Mouse (Mus musculus): ENCODE data around the gene Gm14391. TPM values are rescaled to one million over a fixed set of nuclear protein-coding genes. Genes with fewer than 3 reads are reported as not detected.
"Not testable (repeated sequence)": the region's sequence is repeated elsewhere in the genome, so short reads cannot be mapped to it uniquely, and the experiment has no call there.

The Gm14391 gene
- polyA plus RNA-seq, 1 experiment from 2014 or later, result 7.8 TPM

GRCm38 (mm10) chr2:175165110-175165509, 41.6 kb downstream of the Gm14391 start:
- not testable (repeated sequence) for ATAC-seq (ENCODE audit: low read depth); H3K9ac ChIP-seq (ENCODE audit: low read depth, low read length); H3K27me3 ChIP-seq (replicated peaks; ENCODE audit: control insufficient read depth, insufficient read depth, low read length); DNase-seq (ENCODE audit: low spot score); H3K9me3 ChIP-seq (ENCODE audit: control insufficient read depth, low read length); H3K36me3 ChIP-seq (ENCODE audit: control insufficient read depth, insufficient read depth, low read length); H3K4me3 ChIP-seq (ENCODE audit: low read depth, low read length); H3K4me1 ChIP-seq (ENCODE audit: control insufficient read depth, insufficient read depth, low read length); H3K4me2 ChIP-seq (ENCODE audit: low read depth, low read length); H3K27ac ChIP-seq (replicated peaks; ENCODE audit: low read depth, low read length)
- WGBS, result 95% methylated on average over 12 of the region's 12 CpGs

GRCm38 (mm10) chr2:175161438-175161837, 45.3 kb downstream of the Gm14391 start:
- 85% methylated on average over 4 of the region's 4 CpGs for WGBS
- not testable (repeated sequence) for H3K27ac ChIP-seq (replicated peaks; ENCODE audit: low read depth, low read length); ATAC-seq (ENCODE audit: low read depth); H3K9ac ChIP-seq (ENCODE audit: low read depth, low read length); H3K27me3 ChIP-seq (replicated peaks; ENCODE audit: control insufficient read depth, insufficient read depth, low read length); H3K9me3 ChIP-seq (ENCODE audit: control insufficient read depth, low read length); DNase-seq (ENCODE audit: low spot score); H3K4me2 ChIP-seq (ENCODE audit: low read depth, low read length); H3K4me3 ChIP-seq (ENCODE audit: low read depth, low read length); H3K36me3 ChIP-seq (ENCODE audit: control insufficient read depth, insufficient read depth, low read length); H3K4me1 ChIP-seq (ENCODE audit: control insufficient read depth, insufficient read depth, low read length)

GRCm38 (mm10) chr2:175158642-175159041, 48.1 kb downstream of the Gm14391 start:
- Histone ChIP-seq H3K27ac (replicated peaks; ENCODE audit: low read depth, low read length) (no peak overlapping the region), H3K27me3 (replicated peaks; ENCODE audit: control insufficient read depth, insufficient read depth, low read length) (no peaks in the 10 kb centered on the region), H3K4me3 (ENCODE audit: low read depth, low read length) (no peak overlapping the region), H3K4me2 (ENCODE audit: low read depth, low read length) (no peak overlapping the region), H3K9ac (ENCODE audit: low read depth, low read length) (no peak overlapping the region), H3K4me1 (ENCODE audit: control insufficient read depth, insufficient read depth, low read length) (no peaks in the 10 kb centered on the region), H3K9me3 (ENCODE audit: control insufficient read depth, low read length) (peaks cover 14% of the 10 kb centered on the region), H3K36me3 (ENCODE audit: control insufficient read depth, insufficient read depth, low read length) (no peaks in the 10 kb centered on the region)
- 85% methylated on average over 3 of the region's 3 CpGs for WGBS
- no peak for DNase-seq (ENCODE audit: low spot score)
- no peak for ATAC-seq (ENCODE audit: low read depth)

- ATAC-seq (ENCODE audit: low read depth) (no peak), DNase-seq (ENCODE audit: low spot score) (no peak)
- no peak overlapping the region for H3K9ac ChIP-seq (ENCODE audit: low read depth, low read length)
- no peak overlapping the region for H3K4me3 ChIP-seq (ENCODE audit: low read depth, low read length)
- H3K9me3 ChIP-seq (ENCODE audit: control insufficient read depth, low read length), result peaks cover 14% of the 10 kb centered on the region
- no peaks in the 10 kb centered on the region for H3K4me1 ChIP-seq (ENCODE audit: control insufficient read depth, insufficient read depth, low read length)
- no peaks in the 10 kb centered on the region for H3K27me3 ChIP-seq (replicated peaks; ENCODE audit: control insufficient read depth, insufficient read depth, low read length)
- WGBS, result 91% methylated on average over 13 of the region's 13 CpGs
- no peak overlapping the region for H3K4me2 ChIP-seq (ENCODE audit: low read depth, low read length)
- H3K27ac ChIP-seq (replicated peaks; ENCODE audit: low read depth, low read length), result no peak overlapping the region
- H3K36me3 ChIP-seq (ENCODE audit: control insufficient read depth, insufficient read depth, low read length), result no peaks in the 10 kb centered on the region
Observed at GRCm38 (mm10) chr2:175156696-175157095, 50.0 kb downstream of the Gm14391 start.

GRCm38 (mm10) chr2:175141993-175142295, 64.8 kb downstream of the Gm14391 start, which contains the start of gene Gm14399:
Gene Gm14399 (minus strand): TSS chr2:175142012.
- H3K4me1 ChIP-seq (ENCODE audit: control insufficient read depth, insufficient read depth, low read length); H3K36me3 ChIP-seq (ENCODE audit: control insufficient read depth, insufficient read depth, low read length); DNase-seq (ENCODE audit: low spot score); H3K27ac ChIP-seq (replicated peaks; ENCODE audit: low read depth, low read length); ATAC-seq (ENCODE audit: low read depth); H3K9me3 ChIP-seq (ENCODE audit: control insufficient read depth, low read length); H3K27me3 ChIP-seq (replicated peaks; ENCODE audit: control insufficient read depth, insufficient read depth, low read length): not testable (repeated sequence)
- 6% methylated on average over 1 of the region's 2 CpGs for WGBS
- peak within 1 kb of the TSS; percentile 29 for H3K4me2 ChIP-seq (ENCODE audit: low read depth, low read length)
- H3K4me3 ChIP-seq (ENCODE audit: low read depth, low read length), result peak within 1 kb of the TSS; percentile 43
- peak within 1 kb of the TSS; percentile 53 for H3K9ac ChIP-seq (ENCODE audit: low read depth, low read length)

GRCm38 (mm10) chr2:175141118-175141992, 65.4 kb downstream of the Gm14391 start:
- not testable (repeated sequence) for H3K27me3 ChIP-seq (replicated peaks; ENCODE audit: control insufficient read depth, insufficient read depth, low read length); H3K9me3 ChIP-seq (ENCODE audit: control insufficient read depth, low read length); ATAC-seq (ENCODE audit: low read depth); H3K27ac ChIP-seq (replicated peaks; ENCODE audit: low read depth, low read length); H3K36me3 ChIP-seq (ENCODE audit: control insufficient read depth, insufficient read depth, low read length); DNase-seq (ENCODE audit: low spot score); H3K4me1 ChIP-seq (ENCODE audit: control insufficient read depth, insufficient read depth, low read length)
- peak overlapping the region; percentile 29 for H3K4me2 ChIP-seq (ENCODE audit: low read depth, low read length)
- H3K9ac ChIP-seq (ENCODE audit: low read depth, low read length), result peak overlapping the region; percentile 53
- 5% methylated on average over 20 of the region's 25 CpGs for WGBS
- peak overlapping the region; percentile 43 for H3K4me3 ChIP-seq (ENCODE audit: low read depth, low read length)

Other genes with a start within 250 kb of the Gm14391 start
- not detected in 2 replicates for gene Gm14444, start 196.7 kb downstream of the Gm14391 start, polyA plus RNA-seq (2014; fragmentation: Nextera tagmentation; extraction: Ambion mirVana)
- 0.68 and 2.0 TPM in 2 replicates for gene Gm14393, start 139.1 kb downstream of the Gm14391 start, polyA plus RNA-seq (2014; fragmentation: Nextera tagmentation; extraction: Ambion mirVana)
- 5.8 and 6.0 TPM in 2 replicates for gene Gm14399, start 64.9 kb downstream of the Gm14391 start, polyA plus RNA-seq (2014; fragmentation: Nextera tagmentation; extraction: Ambion mirVana)
- 0.50 and 0.88 TPM in 2 replicates for gene Gm14443, start 31.0 kb downstream of the Gm14391 start, polyA plus RNA-seq (2014; fragmentation: Nextera tagmentation; extraction: Ambion mirVana)
- gene Gm14440, start 68.2 kb upstream of the Gm14391 start, polyA plus RNA-seq (2014; fragmentation: Nextera tagmentation; extraction: Ambion mirVana), result 2.9 TPM in 1 of 2 replicates, not detected in the other
- gene Gm4631, start 131.3 kb upstream of the Gm14391 start, polyA plus RNA-seq (2014; fragmentation: Nextera tagmentation; extraction: Ambion mirVana), result 21.2 and 22.5 TPM in 2 replicates
- gene Zfp968, start 165.5 kb upstream of the Gm14391 start, polyA plus RNA-seq (2014; fragmentation: Nextera tagmentation; extraction: Ambion mirVana), result 5.6 TPM in 2 replicates
- gene Gm4724, start 228.9 kb upstream of the Gm14391 start, polyA plus RNA-seq (2014; fragmentation: Nextera tagmentation; extraction: Ambion mirVana), result 16.5 and 28.4 TPM in 2 replicates

Measured in embryonic facial prominence, embryonic 14.5 days (tissue).